Mouse (Mus musculus) midbrain, embryonic 10.5 days (tissue): ENCODE measurements around the gene Ndufb10. TPM values are rescaled to one million over a fixed set of nuclear protein-coding genes. Genes with fewer than 3 reads are reported as not detected.

Source experiments
- DNase-seq: peaks from one replicate; pipeline ENCODE4 v3.0.0-alpha.2; 2017; ENCODE audit warnings: low spot score
- H3K27ac ChIP-seq: fragments of 300-500 bp; sonication (generic); replicated peaks from 2 replicates; pipeline ENCODE4 v1.5.1; 2016; ENCODE audit warnings: mild to moderate bottlenecking
- H3K27me3 ChIP-seq: fragments of 300-500 bp; sonication (generic); 2 replicates; pipeline ENCODE4 v1.6.1; 2016; ENCODE audit warnings: low read depth, mild to moderate bottlenecking; ENCODE audit not compliant: poor library complexity, severe bottlenecking
- H3K36me3 ChIP-seq: fragments of 300-500 bp; sonication (generic); 2 replicates; pipeline ENCODE4 v1.6.1; 2016; ENCODE audit warnings: mild to moderate bottlenecking, moderate library complexity
- H3K4me1 ChIP-seq: fragments of 300-500 bp; sonication (generic); 2 replicates; pipeline ENCODE4 v1.6.1; 2016
- H3K4me3 ChIP-seq: fragments of 300-500 bp; sonication (generic); 2 replicates; pipeline ENCODE4 v1.5.1; 2016; ENCODE audit warnings: mild to moderate bottlenecking, moderate library complexity
- H3K9me3 ChIP-seq: fragments of 300-500 bp; sonication (generic); replicated peaks from 2 replicates; pipeline ENCODE4 v1.6.1; 2016; ENCODE audit warnings: mild to moderate bottlenecking
- WGBS: fragments of 180-500 bp; shearing (Covaris S2); methylation state at CpG from one replicate; pipeline ENCODE4 v1.1.7; 2016; 5-methylcytosine and 5-hydroxymethylcytosine counted together
- polyA plus RNA-seq: library from polyadenylated mRNA; unstranded; fragments of >200 nt; fragmentation: Nextera tagmentation; extraction: Ambion mirVana; gene quantifications from 2 replicates; pipeline ENCODE4 v1.2.1, GENCODE M21; 2016

The Ndufb10 gene
- 206 and 214 TPM in 2 replicates for polyA plus RNA-seq

DNA sequence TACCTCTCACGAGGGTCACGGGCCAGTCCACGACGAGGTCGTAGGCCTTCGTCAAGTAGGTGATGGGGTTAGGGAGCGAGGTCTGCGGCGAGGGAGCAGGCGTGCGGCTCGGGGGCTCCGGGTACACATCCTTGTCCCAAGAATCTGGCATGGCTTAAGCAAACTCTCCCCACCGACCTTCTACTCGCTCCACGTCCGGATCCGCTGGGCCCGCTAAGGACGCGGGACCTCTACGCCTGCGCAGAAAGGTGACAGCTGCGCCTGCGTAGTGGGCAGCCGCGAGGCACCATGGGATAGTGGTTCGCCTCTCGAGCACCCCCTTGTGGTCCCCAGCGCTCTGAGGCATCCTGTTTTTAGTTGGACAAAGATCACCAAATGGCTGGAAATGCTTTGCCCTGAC lies at the start of gene Ndufb10:
TSS of gene Ndufb10 (minus strand) at position 295 of the 400 bp plus-strand sequence.
- WGBS = under 1% methylated on average over 30 of the region's 30 CpGs
- Histone ChIP-seq H3K9me3 (no peaks in the 10 kb centered on the region), H3K36me3 (peaks cover 21% of the 10 kb centered on the region), H3K4me3 (peak within 1 kb of the TSS; percentile 77), H3K4me1 (peaks cover 35% of the 10 kb centered on the region), H3K27ac (peak within 1 kb of the TSS; percentile 86), H3K27me3 (no peaks in the 10 kb centered on the region)
- DNase-seq = peak; percentile 97

DNA sequence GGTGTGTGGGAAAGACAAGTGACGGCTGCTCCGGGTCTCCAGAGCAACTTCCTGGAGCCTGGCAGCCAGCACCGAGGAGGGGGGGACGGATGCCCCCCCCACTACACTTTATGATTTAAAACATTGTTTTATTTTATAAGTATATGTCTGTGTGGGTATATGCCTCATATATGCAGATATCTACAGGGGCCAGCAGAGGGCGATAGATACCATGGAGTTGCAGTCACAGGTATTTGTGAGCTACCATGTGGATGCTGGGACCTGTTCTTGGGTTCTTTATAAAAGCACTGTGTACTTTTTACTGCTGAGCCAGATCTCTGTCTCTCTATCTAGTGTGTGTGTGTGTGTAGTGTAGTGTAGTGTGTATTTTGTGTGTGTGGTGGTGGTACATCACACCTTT lies 49.0 kb upstream of the Ndufb10 start:
- Histone ChIP-seq H3K9me3 (peaks cover 6% of the 10 kb centered on the region; the same call in 1 of the 2 replicates), H3K27me3 (0 out of 2 replicates have a peak, but pooled peaks cover 4% of the 10 kb centered on the region), H3K4me3 (no peak overlapping the region), H3K27ac (no peak overlapping the region), H3K36me3 (no peaks in the 10 kb centered on the region), H3K4me1 (0 out of 2 replicates have a peak, but pooled peaks cover 2% of the 10 kb centered on the region)
- no peak for DNase-seq
- WGBS = 83% methylated on average over 5 of the region's 5 CpGs

- DNase-seq = no peak
- peaks cover 22% of the 10 kb centered on the region; the same call in 1 of the 2 replicates for H3K4me1 ChIP-seq
- H3K9me3 ChIP-seq = peaks cover 6% of the 10 kb centered on the region; the same call in 1 of the 2 replicates
- H3K27ac ChIP-seq = no peak overlapping the region
- WGBS = 47% methylated on average over 3 of the region's 3 CpGs
- H3K27me3 ChIP-seq = peaks cover 4% of the 10 kb centered on the region; the same call in 1 of the 2 replicates
- H3K4me3 ChIP-seq = no peak overlapping the region
- H3K36me3 ChIP-seq = no peaks in the 10 kb centered on the region
These were observed 44.9 kb upstream of the Ndufb10 start for GRCm38 (mm10) chr17:24769146-24769545.

- Histone ChIP-seq H3K27me3 (peaks cover 4% of the 10 kb centered on the region; the same call in 1 of the 2 replicates), H3K27ac (no peak overlapping the region), H3K4me3 (no peak overlapping the region), H3K4me1 (peaks cover 22% of the 10 kb centered on the region; the same call in 1 of the 2 replicates), H3K9me3 (no peaks in the 10 kb centered on the region), H3K36me3 (no peaks in the 10 kb centered on the region)
- no peak for DNase-seq
- 25% methylated on average over 12 of the region's 12 CpGs for WGBS
These were observed 42.1 kb upstream of the Ndufb10 start for GRCm38 (mm10) chr17:24766266-24766875.

- Histone ChIP-seq H3K27ac (no peak overlapping the region), H3K4me1 (peaks cover 22% of the 10 kb centered on the region; the same call in 1 of the 2 replicates), H3K4me3 (no peak overlapping the region), H3K9me3 (no peaks in the 10 kb centered on the region), H3K36me3 (no peaks in the 10 kb centered on the region), H3K27me3 (peaks cover 4% of the 10 kb centered on the region; the same call in 1 of the 2 replicates)
- DNase-seq = no peak
- WGBS = 61% methylated on average over 22 of the region's 22 CpGs
These were observed 41.0 kb upstream of the Ndufb10 start for GRCm38 (mm10) chr17:24765016-24765905.

DNA sequence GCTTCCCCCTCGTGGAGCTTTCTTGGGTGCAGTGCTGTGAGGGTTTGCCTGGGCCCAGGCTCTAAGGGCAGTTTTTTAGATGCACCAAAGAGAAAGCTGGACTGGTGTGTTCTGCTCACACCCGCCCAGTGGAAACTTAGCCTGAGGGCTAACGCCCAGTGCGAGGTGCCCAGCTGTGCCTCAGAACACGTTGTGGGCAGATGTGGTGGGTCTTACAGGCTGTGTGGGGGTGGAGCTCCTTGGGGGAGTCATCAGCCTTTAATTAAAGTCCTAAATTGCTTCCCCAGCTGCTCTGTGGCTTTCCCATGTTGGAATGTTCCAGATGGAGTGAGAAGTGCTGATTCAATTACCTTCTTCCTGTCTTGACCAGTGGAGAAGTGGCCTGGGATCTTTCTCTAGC lies 36.8 kb upstream of the Ndufb10 start:
- H3K27me3 ChIP-seq = peaks cover 24% of the 10 kb centered on the region
- no peak overlapping the region for H3K4me3 ChIP-seq
- no peak for DNase-seq
- H3K27ac ChIP-seq = no peak overlapping the region
- peaks cover 15% of the 10 kb centered on the region; the same call in 1 of the 2 replicates for H3K4me1 ChIP-seq
- 64% methylated on average over 5 of the region's 5 CpGs for WGBS
- no peaks in the 10 kb centered on the region for H3K36me3 ChIP-seq
- no peaks in the 10 kb centered on the region for H3K9me3 ChIP-seq

- H3K27ac ChIP-seq = no peak overlapping the region
- no peaks in the 10 kb centered on the region for H3K9me3 ChIP-seq
- H3K4me1 ChIP-seq = peaks cover 17% of the 10 kb centered on the region
- peaks cover 61% of the 10 kb centered on the region for H3K27me3 ChIP-seq
- WGBS = 95% methylated on average over 1 of the region's 1 CpGs
- no peak overlapping the region for H3K4me3 ChIP-seq
- no peaks in the 10 kb centered on the region for H3K36me3 ChIP-seq
- DNase-seq = no peak
These were observed 33.1 kb upstream of the Ndufb10 start for GRCm38 (mm10) chr17:24757394-24757793.

DNA sequence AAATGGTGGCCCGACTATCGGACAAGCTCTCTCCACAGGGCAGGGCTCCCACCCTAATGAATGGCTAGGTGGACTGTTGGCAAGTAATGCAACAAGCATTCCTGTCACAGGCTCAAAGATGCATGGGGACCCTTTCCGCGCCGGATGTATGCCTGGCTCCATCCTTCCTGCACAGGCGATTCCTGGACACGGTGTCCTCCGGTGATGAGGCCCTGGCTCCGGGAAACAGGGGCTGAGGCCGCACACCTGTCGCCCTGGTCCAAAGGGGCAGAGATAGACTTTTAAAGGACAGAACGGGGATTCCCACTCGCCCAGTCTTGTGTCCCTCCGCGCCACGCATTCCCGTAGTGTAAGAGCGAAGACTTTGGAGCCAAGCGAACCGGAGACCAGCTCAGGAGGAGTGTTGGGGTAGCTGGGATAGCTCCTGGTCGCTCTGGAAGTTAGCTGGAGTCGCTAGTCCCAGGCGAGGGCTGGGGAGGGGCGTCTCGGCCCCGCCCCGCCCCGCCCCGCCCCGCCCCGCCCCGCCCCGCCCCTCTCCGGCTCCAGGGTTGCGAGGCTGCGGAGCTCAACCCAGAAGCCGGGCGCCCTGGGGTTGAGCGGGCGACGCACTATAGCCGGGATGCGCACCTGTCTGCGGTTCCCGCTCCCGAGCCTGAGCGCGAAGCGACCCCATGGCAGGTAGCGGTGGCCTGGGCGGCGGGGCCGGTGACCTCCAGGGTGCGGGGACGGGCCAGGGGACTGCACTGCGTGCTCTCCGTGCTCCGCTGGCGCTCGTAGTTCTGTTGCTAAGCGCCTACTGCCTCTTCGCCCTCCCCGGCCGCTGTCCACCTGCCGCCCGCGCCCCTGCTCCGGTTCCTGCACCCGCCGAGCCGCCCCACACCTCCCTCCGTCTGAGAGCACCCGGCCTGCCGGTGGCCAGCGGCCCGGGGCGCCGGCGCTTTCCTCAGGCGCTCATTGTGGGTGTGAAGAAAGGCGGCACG lies 28.4 kb upstream of the Ndufb10 start, which contains the start of gene Hs3st6:
TSS of gene Hs3st6 (plus strand) at position 574 of the 980 bp plus-strand sequence.
- Histone ChIP-seq H3K27me3 (peaks cover 86% of the 10 kb centered on the region), H3K36me3 (no peaks in the 10 kb centered on the region), H3K27ac (0 out of 2 replicates have a peak within 1 kb of the TSS, but pooled peaks have one; percentile 33), H3K4me3 (peak within 1 kb of the TSS; percentile 72), H3K9me3 (no peaks in the 10 kb centered on the region), H3K4me1 (peaks cover 20% of the 10 kb centered on the region)
- peak; percentile 71 for DNase-seq
- under 1% methylated on average over 78 of the region's 82 CpGs for WGBS

- H3K36me3 ChIP-seq = no peaks in the 10 kb centered on the region
- no peak overlapping the region for H3K4me3 ChIP-seq
- peaks cover 20% of the 10 kb centered on the region for H3K4me1 ChIP-seq
- H3K27ac ChIP-seq = no peak overlapping the region
- 19% methylated on average over 4 of the region's 4 CpGs for WGBS
- no peaks in the 10 kb centered on the region for H3K9me3 ChIP-seq
- no peak for DNase-seq
- peaks cover 75% of the 10 kb centered on the region for H3K27me3 ChIP-seq
These were observed 27.2 kb upstream of the Ndufb10 start for GRCm38 (mm10) chr17:24751528-24751927.

- 64% methylated on average over 4 of the region's 4 CpGs for WGBS
- DNase-seq = no peak
- H3K36me3 ChIP-seq = no peaks in the 10 kb centered on the region
- H3K4me3 ChIP-seq = no peak overlapping the region
- no peak overlapping the region for H3K27ac ChIP-seq
- H3K9me3 ChIP-seq = no peaks in the 10 kb centered on the region
- H3K27me3 ChIP-seq = peaks cover 39% of the 10 kb centered on the region
- no peaks in the 10 kb centered on the region for H3K4me1 ChIP-seq
These were observed 22.7 kb upstream of the Ndufb10 start for GRCm38 (mm10) chr17:24746986-24747385.

GRCm38 (mm10) chr17:24745526-24746497 lies 21.5 kb upstream of the Ndufb10 start:
- H3K27me3 ChIP-seq = peaks cover 27% of the 10 kb centered on the region
- no peak overlapping the region for H3K27ac ChIP-seq
- WGBS = 19% methylated on average over 7 of the region's 7 CpGs
- no peaks in the 10 kb centered on the region for H3K9me3 ChIP-seq
- H3K4me1 ChIP-seq = no peaks in the 10 kb centered on the region
- no peaks in the 10 kb centered on the region for H3K36me3 ChIP-seq
- no peak overlapping the region for H3K4me3 ChIP-seq
- peak; percentile 77 for DNase-seq
